Mouse (Mus musculus): Measurements from ENCODE around the gene Gabrr1. TPM values are rescaled to one million over a fixed set of nuclear protein-coding genes. Genes with fewer than 3 reads are reported as not detected.

Gene Gabrr1
- polyA plus RNA-seq, 1 experiment, result not detected

DNA sequence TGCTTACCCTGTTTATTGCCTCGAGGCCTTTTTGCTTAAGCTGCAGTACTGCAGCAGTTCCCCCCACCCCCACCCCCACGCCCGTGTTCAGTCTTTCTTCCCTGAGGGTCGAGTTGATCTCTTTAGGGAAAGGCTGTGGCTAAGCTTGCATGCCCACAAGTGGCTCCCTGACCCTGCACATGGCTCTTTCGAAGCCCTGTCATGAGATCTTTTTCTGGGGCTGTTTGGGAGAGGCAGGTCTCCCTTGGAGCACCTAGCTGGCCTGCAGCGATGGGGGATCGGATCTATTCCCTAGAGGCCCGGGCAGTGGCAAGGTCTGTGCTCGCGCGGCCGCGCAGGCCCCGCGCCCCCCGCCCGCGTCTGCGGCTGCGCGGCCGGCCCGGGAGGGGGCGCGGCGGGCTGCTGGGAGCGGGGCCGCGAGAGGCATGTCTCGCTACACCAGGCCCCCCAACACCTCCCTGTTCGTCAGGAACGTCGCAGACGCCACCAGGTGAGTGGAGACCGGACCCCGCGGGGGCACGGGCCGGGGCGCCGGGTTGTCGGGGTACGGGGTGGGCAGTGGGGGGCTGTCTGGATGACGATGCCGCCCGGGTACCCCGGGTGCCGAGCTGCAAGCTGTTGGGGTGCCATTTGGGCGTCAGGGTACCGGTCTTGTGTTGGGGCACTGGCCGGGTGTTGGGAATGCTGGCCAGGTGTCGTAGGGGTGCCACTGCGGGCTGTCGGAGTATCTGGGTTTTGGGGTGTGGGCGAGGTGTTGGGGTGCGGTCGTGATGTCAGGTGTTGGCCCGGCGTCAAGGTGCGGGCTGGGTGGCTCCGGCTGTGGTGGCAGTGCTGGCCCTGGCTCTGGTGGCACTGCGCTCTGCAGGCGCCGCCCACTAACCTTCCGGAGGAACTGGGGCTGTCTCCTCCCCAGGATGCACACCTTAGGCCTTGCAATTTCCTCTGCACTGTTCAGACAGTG, 76.8 kb downstream of the Gabrr1 start, which contains the start of gene Srsf12:
Gene Srsf12 (plus strand): TSS at position 111 of the 961 bp plus-strand sequence.
- no peak for DNase-seq (ENCODE audit: low spot score)

Other genes starting within 250 kb of the Gabrr1 start
- 0.96 and 1.8 TPM in 2 replicates for gene Ankrd6, start 181.7 kb upstream of the Gabrr1 start, polyA plus RNA-seq (2012; rRNA removed)
- gene Rragd, start 149.5 kb upstream of the Gabrr1 start, polyA plus RNA-seq (2012; rRNA removed), result 1.8 and 2.2 TPM in 2 replicates
- gene Ube2j1, start 101.1 kb upstream of the Gabrr1 start, polyA plus RNA-seq (2012; rRNA removed), result 28.5 and 32.6 TPM in 2 replicates
- gene Gabrr2, start 69.5 kb upstream of the Gabrr1 start, polyA plus RNA-seq (2012; rRNA removed), result 0.07 and 0.17 TPM in 2 replicates
- gene Pm20d2, start 57.2 kb downstream of the Gabrr1 start, polyA plus RNA-seq (2012; rRNA removed), result 2.1 and 2.2 TPM in 2 replicates
- 0.04 and 0.18 TPM in 2 replicates for gene Srsf12, start 76.5 kb downstream of the Gabrr1 start, polyA plus RNA-seq (2012; rRNA removed)
- gene Pnrc1, start 157.6 kb downstream of the Gabrr1 start, polyA plus RNA-seq (2012; rRNA removed), result 40.4 and 51.2 TPM in 2 replicates
- gene Rngtt, start 177.8 kb downstream of the Gabrr1 start, polyA plus RNA-seq (2012; rRNA removed), result 4.8 and 6.1 TPM in 2 replicates